Mouse (Mus musculus) mouse embryonic stem cell (cell line): ENCODE data around the gene Dnajb1.

Experiments used
- in situ Hi-C, 2 experiments: fragments of 300-500 bp; cut with MboI; formaldehyde crosslinking; loops; 1 replicate in 1 of 2; 3 replicates in 1 of 2; pipeline ENCODE4 v1.14.3; 2019 to 2020; ENCODE audit warnings: low sequenced_read_pairs in 2 of 2, low pct_unique_long_range_greater_than_20kb in 1 of 2, mixed read lengths in 1 of 2; ENCODE audit not compliant: unreplicated experiment in 1 of 2

Gene Dnajb1

DNA sequence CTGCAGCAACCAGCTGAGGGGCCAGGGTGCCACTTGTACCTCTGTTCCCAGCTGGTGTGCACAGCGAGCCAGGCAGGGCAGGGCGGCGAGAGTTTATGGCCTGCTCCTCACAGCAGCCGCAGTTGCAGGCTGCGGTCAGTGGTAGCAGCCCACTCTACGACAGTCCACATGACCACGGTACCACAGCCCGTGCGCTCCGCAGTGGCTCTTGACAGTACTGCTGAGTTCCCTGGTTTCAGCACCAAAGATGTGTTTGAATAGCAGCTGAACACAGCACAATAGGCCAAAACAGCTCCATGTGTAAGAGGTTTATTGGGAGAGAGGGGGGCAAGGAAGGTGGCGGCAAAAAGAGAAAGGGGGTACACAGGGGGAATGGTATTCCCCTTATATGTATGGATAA, 39.5 kb downstream of the Dnajb1 start:
- in situ Hi-C loops: no loop called here

- in situ Hi-C loops: no loop called here
These were observed 40.0 kb downstream of the Dnajb1 start for GRCm38 (mm10) chr8:83648031-83648430.

DNA sequence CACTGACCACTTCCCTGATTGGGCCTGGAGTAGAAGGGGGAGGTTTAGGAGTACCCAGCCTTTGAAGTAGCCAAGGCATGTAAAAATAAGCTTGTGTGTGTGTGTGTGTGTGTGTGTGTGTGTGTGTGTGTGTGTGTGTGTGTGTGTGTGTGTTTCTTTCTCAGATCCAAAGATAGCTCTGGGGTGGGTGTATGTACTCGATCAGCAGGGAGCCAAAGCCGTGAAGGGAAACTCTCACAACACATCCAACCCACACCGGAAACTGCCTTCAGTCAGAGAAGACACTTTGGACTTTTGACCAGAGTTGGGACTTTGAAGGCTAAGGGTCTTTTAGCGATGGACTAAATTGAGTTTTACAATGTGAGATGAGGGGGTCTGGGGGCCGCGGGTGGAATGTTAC, 41.7 kb downstream of the Dnajb1 start:
- in situ Hi-C loops: no loop called here

DNA sequence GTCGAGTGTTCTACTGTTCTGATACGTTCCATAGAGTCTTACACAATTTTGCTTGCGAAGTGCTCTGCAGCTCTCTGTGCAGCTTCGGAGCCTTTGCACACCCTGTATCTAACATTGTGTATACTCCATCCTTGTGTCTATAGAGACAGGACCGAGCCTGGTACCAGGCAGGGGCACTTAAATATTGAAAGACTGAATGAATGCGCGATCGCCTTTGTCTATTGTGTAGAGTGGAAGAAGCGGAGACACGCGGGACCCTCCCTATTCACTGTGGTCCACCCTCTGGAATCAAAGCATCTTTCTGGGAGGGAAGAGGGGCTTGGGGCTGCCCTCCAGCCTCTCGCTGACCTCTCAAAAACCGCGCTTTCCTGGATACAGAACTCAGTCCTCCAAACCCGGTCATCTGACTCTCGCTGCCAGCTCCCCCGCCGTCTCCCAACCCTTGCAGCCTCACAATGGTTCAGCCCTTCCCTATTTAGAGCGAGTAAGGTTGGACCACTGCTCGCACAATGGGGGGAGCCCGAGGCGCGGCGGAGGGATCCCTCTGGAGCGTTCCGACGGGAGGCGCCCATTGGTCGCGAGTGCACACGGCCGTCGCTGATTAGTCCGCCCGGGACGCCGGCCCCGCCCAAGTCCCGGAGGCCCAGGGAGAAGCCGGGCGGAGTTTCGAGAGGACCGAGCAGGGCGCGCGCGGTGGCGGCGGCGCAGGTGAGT, 44.2 kb downstream of the Dnajb1 start, which contains the start of gene Gipc1:
Gene Gipc1, plus strand, starts transcription at position 648 of the 714 bp plus-strand sequence.
- in situ Hi-C loops: no loop called here

GRCm38 (mm10) chr8:83652744-83653661, 45.0 kb downstream of the Dnajb1 start:
- in situ Hi-C loops: no loop called here

- in situ Hi-C loops: no loop called here
These were observed 45.6 kb downstream of the Dnajb1 start for GRCm38 (mm10) chr8:83653662-83654017.

DNA sequence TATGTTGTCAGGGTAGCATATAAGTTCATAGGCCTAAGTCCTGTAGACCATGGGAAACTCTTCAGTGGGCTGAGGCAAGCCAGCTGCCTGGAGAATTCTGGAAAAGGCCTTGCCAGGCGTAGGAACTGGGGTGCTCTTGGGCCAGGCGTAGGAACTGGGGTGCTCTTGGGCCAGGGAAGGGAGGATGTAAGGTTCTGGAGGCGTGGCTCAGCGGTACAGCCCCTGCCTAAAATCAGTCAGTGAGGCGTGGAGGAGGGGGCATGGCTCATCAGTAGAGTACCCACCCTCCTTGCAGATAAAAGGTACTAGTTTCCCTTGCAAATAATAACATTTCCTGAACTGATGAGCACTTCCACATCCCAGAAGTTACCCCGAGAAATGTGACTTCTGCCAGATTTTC, 46.7 kb downstream of the Dnajb1 start:
- in situ Hi-C loops: no loop called here

- in situ Hi-C loops: no loop called here
These were observed 48.0 kb downstream of the Dnajb1 start for GRCm38 (mm10) chr8:83656043-83656442.

DNA sequence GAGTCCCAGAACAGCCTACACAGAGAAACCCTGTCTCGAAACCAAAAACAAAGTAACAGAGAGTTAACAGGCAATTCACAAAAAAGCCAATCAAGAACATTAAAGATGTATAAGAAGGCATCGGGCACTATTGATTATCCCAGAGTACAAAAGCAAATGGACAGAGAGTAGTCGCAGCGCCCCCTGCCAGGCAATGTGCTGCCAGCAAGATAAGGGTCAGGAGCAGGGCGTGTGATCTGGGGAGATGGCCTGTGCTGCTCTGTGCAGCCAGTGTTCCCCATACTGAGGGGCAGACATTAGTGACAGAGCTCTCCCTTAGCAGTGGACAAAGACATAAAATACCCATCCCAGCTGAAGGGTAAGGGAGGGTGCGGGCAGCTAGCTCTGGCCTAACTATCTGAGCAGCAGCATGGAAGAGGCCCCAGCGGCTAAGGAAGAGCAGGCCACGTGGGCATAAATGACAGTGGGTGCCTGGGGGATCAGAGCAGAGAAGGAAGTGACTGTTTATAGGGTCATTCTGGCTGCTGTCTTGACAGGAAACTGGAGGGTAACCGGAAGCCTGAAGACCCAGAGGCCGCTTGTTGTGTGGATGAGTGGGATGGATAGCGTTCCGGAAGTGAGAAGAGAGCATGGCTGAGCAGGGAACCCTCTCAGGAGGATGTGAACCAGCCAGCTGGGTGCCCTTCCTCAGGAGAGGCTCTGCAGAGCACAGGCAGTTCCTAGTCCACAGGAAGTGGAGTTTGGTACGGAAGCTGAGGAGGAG, 48.7 kb downstream of the Dnajb1 start:
- in situ Hi-C loops: no loop called here

GRCm38 (mm10) chr8:83660545-83660944, 52.6 kb downstream of the Dnajb1 start:
- in situ Hi-C loops: no loop called here

DNA sequence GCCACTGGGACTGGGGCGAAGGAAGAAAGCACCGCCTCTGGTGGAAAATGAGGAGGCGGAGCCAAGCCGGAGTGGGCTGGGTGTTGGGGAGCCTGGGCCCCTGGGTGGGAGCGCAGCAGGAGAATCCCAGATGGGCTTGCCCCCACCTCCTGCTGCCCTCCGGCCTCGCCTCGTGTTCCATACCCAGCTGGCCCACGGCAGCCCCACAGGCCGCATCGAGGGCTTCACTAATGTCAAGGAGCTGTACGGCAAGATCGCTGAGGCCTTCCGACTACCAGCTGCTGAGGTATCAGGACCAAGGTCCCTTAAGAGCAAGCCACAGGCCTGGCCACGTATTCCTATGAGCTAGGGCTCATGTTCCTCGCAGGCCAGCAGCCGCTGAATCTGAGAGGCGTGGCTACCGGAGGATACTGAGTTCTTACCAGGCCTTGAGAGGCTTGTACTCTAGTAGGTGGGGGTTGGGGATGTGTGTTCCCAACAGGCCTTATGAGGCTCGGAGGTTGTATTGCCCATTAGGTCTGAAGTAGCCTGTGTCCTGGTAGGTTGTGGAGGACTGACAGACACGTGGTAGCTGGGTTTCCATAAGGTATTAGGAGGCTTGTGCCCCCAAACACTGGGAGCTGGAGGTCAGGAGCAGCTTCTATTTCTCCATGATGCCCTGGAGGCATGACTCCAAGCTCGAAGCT, 53.1 kb downstream of the Dnajb1 start:
- in situ Hi-C loops: no loop called here
